In genomic region chr3:149117018-149117683, GRCm38 (mm10) we compare ENCODE assay signal across 9 mouse cellular contexts.
A peak's percentile ranks its signal among the peaks of the same experiment; 100 is the strongest.
DNase-seq lines count a peak whose midpoint lies in the region; ATAC-seq and TF ChIP-seq lines count a peak whose summit lies in the region.
"Had no signal": no experiment of that assay in that cellular context is flagged by ENCODE, and none has a peak within 500 bp of the region (broad histone marks: within the 10 kb centered on the region; RNA-seq: fewer than 3 reads in every experiment).

No protein-coding gene starts in this region.

- DNase-seq in adrenal gland, adult 2 months, result peak; percentile 11
- DNase-seq in adrenal gland, adult 8-10 months, result no peak
- DNase-seq in ES-E14 (ENCODE audit: low read depth, low spot score), result peak; percentile 59
- peak; percentile 39 to 63 for DNase-seq in kidney, postnatal 4 days
- no peak for DNase-seq in layer of hippocampus, adult 11-12 months (ENCODE audit: low spot score)
- no peak for DNase-seq in liver
- DNase-seq in thymus, postnatal 10 days (ENCODE audit: low spot score in 2 of 2), result no peak
- DNase-seq: right cerebral cortex, postnatal 4 days had no signal

- no peaks in the 10 kb centered on the region for H3K27me3 ChIP-seq in heart, embryonic 14.5 days (ENCODE audit: control insufficient read depth, insufficient read depth, low read length)

- H3K4me3 ChIP-seq in ES-E14 (ENCODE audit: insufficient read depth in 1 of 2, low read depth in 1 of 2, low read length in 2 of 2, poor library complexity in 1 of 2, severe bottlenecking in 1 of 2), result no peak overlapping the region
- no peak overlapping the region for H3K4me3 ChIP-seq in heart, embryonic 14.5 days (ENCODE audit: control insufficient read depth in 1 of 2, insufficient read depth in 1 of 2, low read depth in 1 of 2, low read length in 2 of 2)

- H3K4me2 ChIP-seq in heart, embryonic 14.5 days (ENCODE audit: low read length), result 0 out of 2 replicates have a peak overlapping the region, but pooled peaks have one; percentile 21

- H3K9ac ChIP-seq in ES-E14 (ENCODE audit: insufficient read depth, low read depth, low read length, poor library complexity, severe bottlenecking), result no peak overlapping the region
- no peak overlapping the region for H3K9ac ChIP-seq in heart, embryonic 14.5 days (ENCODE audit: low read length)

- peaks cover 2 to 15% of the 10 kb centered on the region in 2 experiments; a peak in 3 of 4 replicates for H3K4me1 ChIP-seq in ES-E14 (ENCODE audit: control insufficient read depth in 2 of 2, insufficient read depth in 2 of 2, low read length in 2 of 2, poor library complexity in 1 of 2)
- peaks cover 18 to 24% of the 10 kb centered on the region in 2 experiments for H3K4me1 ChIP-seq in heart, embryonic 14.5 days (ENCODE audit: control insufficient read depth in 2 of 2, insufficient read depth in 2 of 2, low read length in 2 of 2)

- H3K36me3 ChIP-seq in ES-E14 (ENCODE audit: control insufficient read depth, insufficient read depth, low read length, poor library complexity, severe bottlenecking), result no peaks in the 10 kb centered on the region
- H3K36me3 ChIP-seq in heart, embryonic 14.5 days (ENCODE audit: control insufficient read depth, insufficient read depth, low read length), result no peaks in the 10 kb centered on the region

- 29% methylated on average over 6 of the region's 6 CpGs for whole genome bisulfite sequencing in heart, embryonic 14.5 days

- in situ Hi-C loops in ES-E14 (cut with MboI; ENCODE audit: low sequenced_read_pairs in 2 of 2, unreplicated experiment in 2 of 2), result no loop called here

- no peak overlapping the region for H3K27ac ChIP-seq in ES-E14 (ENCODE audit: insufficient read depth, low read depth, low read length, poor library complexity, severe bottlenecking)
- no peak overlapping the region for H3K27ac ChIP-seq in heart, embryonic 14.5 days (replicated peaks in 1 of 2; ENCODE audit: control insufficient read depth in 1 of 2, insufficient read depth in 1 of 2, low read depth in 2 of 2, low read length in 2 of 2)

- H3K9me3 ChIP-seq in ES-E14 (ENCODE audit: control insufficient read depth, insufficient read depth, low read depth, low read length), result no peaks in the 10 kb centered on the region
- H3K9me3 ChIP-seq in heart, embryonic 14.5 days (ENCODE audit: control insufficient read depth, low read length), result no peaks in the 10 kb centered on the region

- peak; percentile 73 for ATAC-seq in heart, embryonic 14.5 days (ENCODE audit: insufficient number of reproducible peaks, insufficient read depth, low FRiP score, low read depth)

TF ChIP-seq in ES-E14, 5 proteins besides CTCF, POLR2A, EP300 and RAD21:
- TF ChIP-seq CHD2 (IDR thresholded peaks at IDR 0.05; ENCODE audit: low read depth, low read length) (no peak), HCFC1 (IDR thresholded peaks at IDR 0.05; ENCODE audit: borderline replicate concordance, insufficient read depth, low read length) (no peak), ZC3H11A (IDR thresholded peaks at IDR 0.05; ENCODE audit: borderline replicate concordance, low read depth, low read length) (no peak), ZNF384 (IDR thresholded peaks at IDR 0.05; ENCODE audit: low read depth, low read length) (no peak), MAFK (IDR thresholded peaks at IDR 0.05; ENCODE audit: insufficient read depth, low read depth, low read length) (no peak)

Comparison
In these comparisons a context has a peak if more than half of its experiments do, and no peak if none do; other contexts are left out.
1. DNase-seq: peak in adrenal gland, adult 2 months (single experiment), ES-E14 (single experiment) and kidney, postnatal 4 days (2 of 2); none in adrenal gland, adult 8-10 months (single experiment), layer of hippocampus, adult 11-12 months (single experiment), liver (single experiment) and thymus, postnatal 10 days (0 of 2).